Mouse (Mus musculus): Measurements from ENCODE around the gene Pde10a.

GRCm38 (mm10) chr17:8620346-8620745 is 95.2 kb downstream of the Pde10a start:
- no peak for TF ChIP-seq IRF4 (IDR thresholded peaks at IDR 0.05; ENCODE audit: low read depth, low read length)
- no peak for TF ChIP-seq CTCF (conservative IDR thresholded peaks at IDR 0.05 in 1 of 2, IDR thresholded peaks at IDR 0.05 in 1 of 2; ENCODE audit: low read depth in 2 of 2, low read length in 2 of 2)
- TF ChIP-seq ZKSCAN1 (IDR thresholded peaks at IDR 0.05; ENCODE audit: borderline replicate concordance, low read depth, low read length): no peak
- TF ChIP-seq MAZ (IDR thresholded peaks at IDR 0.05; ENCODE audit: low read depth, low read length): no peak
- TF ChIP-seq ZC3H11A (IDR thresholded peaks at IDR 0.05; ENCODE audit: low read depth, low read length): no peak
- no peak for TF ChIP-seq POLR2A (IDR thresholded peaks at IDR 0.05; ENCODE audit: low read depth, low read length)
- TF ChIP-seq ZNF384 (IDR thresholded peaks at IDR 0.05; ENCODE audit: low read depth, low read length): no peak

Data from CH12.LX (cell line).